Mouse (Mus musculus): ENCODE results near the gene Cfap99.

DNA sequence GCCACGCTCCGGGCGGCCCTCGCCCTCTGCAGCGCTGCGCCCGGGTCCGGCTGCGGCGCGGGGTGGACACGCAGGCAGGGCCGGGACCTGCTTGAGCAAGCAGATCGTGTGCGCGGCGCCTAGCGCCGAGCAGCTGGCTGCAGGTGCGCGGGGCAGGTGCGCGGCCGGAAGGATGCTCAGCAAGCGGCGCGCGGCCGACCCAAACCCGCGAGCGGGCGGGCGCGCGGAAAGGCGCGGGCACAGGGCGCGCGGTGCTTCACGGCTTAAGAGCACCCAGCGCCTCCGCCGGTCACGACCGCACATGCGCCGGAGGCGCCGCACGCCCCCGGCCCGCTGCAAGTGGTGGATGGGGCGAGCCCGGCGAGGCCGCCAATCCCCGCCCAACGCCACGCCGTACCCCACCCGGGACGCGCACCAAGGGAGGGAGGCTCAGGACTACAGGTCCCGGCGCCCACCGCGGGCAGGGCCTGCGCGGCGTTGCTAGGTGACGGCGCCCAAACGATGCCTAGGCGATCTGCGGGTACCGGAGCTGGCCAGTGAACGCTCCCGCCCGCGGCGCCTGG lies at the start of gene Cfap99, which contains the start of gene Zfyve28:
- no peak for TF ChIP-seq CTCF (conservative IDR thresholded peaks at IDR 0.05; ENCODE audit: insufficient read depth, insufficient read length, low read depth, low read length)
- TF ChIP-seq POLR2A (IDR thresholded peaks at IDR 0.05; ENCODE audit: low read depth, low read length), result no peak

Measured in kidney, adult 2 months (tissue).